Mouse (Mus musculus) lung, postnatal 14 days (tissue): ENCODE data around the gene Tmem130.
"Not testable (repeated sequence)": the region's sequence is repeated elsewhere in the genome, so short reads cannot be mapped to it uniquely, and the experiment has no call there.

ENCODE experiments used
- DNase-seq: peaks from one replicate; pipeline ENCODE4 v3.0.0; 2021

Gene Tmem130

DNA sequence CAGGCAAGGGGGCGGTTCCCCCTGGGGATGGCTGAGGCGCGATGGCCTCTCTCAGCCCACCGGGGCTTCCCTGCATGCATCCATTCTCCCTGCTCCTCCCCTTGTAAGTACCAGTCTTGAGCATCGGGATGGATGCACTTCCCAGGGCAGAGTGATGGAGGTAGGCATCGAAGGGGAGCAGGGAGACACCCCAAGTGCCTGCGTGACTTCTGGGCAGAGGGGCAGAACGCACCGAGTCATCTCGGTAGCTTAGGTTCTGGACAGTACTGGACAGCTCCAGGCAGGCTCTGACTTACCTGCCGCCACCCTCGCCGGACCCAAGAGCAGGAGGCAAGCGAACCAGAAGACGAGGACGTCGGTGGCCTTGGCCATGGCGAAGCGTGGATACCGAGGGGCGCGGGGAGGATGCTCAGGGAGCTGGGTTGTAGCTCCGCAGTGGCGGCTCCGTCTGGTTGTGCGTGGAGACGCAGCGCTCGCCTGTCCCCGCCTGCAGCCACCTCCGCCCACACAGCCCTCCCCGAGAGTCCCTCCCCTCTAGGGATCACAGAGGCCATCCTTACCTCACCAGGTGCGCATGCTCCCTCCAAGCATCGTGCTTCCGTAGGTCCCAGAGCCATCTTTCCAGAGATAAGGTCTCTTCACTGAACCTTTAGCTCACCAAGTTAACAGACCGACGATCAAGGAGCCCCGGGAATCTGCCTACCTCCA is at the start of gene Tmem130:
TSS of gene Tmem130 (minus strand) at position 658 of the 708 bp plus-strand sequence.
- DNase-seq: no peak

DNA sequence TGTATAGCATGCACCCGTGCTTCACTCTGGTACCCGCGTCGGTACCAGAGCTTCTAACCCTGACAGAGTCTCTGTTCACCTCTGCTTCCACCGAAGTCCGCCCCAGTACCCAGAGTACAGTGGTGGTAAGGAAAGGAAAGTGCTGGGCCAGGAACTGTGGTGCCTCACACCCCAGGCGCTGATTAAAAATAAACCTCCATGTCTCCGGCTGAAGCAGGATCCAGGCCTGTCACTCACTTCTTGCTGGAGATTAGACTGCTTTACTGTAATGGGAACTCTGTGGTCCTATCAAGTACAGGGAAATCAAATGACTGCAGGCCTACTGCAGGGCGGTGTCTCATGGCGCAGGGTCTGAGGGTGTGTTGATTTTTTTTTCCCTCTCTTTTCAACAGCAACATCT is 45.3 kb upstream of the Tmem130 start:
- no peak for DNase-seq

DNA sequence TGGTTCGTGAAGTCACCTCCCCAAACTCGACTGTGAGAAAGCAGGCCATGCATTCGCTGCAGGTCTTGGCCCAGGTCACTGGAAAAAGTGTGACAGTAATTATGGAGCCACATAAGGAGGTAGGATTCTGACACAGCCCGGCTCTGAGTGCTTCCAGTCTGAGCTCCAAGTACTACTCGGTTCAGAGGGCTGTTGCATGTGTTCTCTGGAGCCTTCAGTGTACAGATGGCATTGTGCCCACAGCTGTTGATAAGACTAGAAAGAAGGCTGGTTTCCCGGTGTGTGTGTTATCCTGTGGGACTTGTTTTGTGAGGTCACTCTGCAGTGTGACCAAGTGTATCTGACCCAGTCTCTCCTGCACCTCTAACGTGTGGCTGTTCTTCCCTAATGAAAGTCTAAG is 42.6 kb upstream of the Tmem130 start:
- DNase-seq: no peak

DNA sequence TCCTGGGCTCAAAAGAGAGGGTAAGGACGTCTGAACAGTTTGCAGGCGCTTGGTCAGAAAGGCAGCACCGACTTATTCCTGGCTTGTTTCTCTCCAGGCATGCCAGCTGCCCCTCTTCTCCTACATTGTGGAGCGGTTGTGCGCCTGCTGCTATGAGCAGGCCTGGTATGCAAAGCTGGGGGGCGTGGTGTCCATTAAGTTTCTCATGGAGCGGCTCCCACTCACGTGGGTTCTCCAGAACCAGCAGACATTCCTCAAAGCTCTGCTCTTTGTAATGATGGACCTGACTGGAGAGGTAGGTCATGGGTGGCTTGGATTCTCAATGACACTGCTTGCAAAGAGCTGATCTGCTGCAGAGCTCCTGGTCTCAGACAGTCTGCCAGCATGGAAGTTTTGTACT is 41.4 kb upstream of the Tmem130 start:
- no peak for DNase-seq

DNA sequence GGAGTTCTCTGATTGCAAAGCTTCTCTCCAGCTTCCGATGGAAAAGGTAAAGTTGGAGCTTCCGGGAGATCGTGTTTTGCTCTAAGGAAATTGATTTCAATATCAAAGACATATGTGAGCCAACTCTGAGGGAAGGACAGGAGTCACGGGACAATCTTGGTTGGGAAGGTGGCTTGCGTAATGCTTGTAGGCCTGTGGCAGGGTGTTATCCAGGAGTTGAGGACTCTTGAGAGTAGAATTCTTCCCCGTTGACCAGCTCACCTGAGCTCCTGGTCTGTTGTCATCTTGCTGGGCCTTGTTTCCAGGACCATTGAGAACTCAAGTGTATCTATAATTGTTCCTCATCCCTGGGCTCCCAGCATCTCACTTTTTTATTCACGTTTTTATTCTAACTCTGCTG is 35.5 kb upstream of the Tmem130 start:
- no peak for DNase-seq

DNA sequence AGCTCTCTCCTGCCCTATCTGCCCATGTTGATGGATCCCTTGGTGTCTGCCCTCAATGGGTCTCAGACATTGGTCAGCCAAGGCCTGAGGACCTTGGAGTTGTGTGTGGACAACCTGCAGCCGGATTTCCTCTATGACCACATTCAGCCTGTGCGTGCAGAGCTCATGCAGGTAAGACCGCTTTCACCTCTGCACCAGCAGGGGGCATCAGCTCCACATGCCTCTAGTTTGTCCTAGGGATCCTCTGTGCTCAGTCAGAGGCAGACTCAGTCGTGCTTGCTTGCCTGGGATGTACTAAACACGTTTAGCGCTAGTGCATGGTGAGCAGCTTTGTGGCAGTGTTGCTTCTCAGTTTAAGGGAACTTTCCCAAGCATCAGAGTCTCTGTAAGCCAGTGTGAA is 33.1 kb upstream of the Tmem130 start:
- DNase-seq: peak; percentile 13

DNA sequence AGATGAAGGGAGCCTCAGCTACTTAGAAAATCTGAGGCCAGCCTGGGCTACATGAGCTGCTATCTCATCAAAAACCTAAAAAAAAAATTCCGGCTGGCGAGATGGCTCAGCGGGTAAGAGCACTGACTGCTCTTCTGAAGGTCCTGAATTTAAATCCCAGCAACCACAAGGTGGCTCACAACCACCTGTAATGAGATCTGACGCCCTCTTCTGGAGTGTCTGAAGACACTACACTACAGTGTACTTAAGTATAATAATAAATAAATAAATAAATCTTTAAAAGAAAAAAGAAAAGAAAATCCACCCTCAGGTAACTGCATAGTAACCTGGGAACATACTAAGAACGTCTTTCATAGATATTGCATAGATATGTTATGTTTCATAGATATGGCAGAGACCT is 31.8 kb upstream of the Tmem130 start:
- DNase-seq: no peak

DNA sequence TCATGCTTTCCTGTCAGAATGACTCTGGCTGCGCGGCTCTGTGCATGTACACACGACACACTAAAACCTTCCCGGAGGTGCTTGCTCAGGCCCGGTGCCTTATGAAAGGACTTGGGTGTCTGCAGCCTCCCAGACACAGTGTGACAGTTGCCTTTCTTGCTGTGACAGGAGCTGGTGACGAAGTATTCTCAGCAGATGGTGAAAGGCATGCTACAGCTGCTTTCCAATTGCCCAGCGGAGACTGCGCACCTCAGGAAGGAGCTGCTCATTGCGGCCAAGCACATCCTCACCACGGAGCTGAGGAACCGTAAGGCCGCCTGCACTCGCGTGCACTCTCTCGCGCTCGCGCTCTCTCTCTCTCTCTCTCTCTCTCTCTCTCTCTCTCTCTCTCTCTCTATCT is 24.8 kb upstream of the Tmem130 start:
- no peak for DNase-seq

DNA sequence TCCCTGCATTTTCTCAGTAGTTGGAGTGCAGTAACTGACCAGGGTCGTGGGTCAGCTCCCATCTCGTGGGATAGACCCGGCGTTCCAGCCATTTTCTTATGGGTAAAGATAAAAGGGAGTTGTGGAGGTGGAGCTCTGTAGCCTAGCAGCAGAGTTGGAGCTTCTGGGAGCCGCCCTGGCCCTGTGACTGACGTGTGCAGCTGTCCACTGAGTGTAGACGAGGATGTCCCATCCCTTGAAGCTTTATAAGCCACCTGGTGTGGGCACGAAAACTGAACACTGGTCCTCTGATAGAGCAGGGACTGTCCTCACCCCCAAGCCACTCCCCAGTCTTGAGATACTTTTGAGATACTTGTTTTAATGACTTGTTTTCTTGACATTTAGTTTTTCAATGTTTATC is 19.0 kb upstream of the Tmem130 start:
- DNase-seq: no peak

DNA sequence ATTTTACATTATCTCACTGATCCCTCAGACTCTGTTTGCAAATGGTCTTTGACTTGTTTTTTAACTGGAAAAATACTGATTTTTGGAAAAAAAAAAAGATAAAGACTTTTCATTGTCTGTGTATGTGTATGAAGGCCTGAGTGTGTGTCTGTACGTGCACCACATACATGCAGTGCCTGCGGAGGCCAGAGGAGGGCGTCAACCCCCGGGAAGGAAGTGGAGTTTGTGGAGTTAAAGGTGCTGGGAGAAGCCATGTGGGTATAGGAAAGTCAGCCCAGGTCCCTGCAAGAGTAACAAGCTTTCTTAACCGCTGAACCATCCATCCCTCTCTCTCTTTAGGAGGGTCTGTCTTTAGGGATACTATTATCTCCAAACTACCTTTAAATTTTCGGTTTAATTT is 11.6 kb upstream of the Tmem130 start:
- DNase-seq: no peak

DNA sequence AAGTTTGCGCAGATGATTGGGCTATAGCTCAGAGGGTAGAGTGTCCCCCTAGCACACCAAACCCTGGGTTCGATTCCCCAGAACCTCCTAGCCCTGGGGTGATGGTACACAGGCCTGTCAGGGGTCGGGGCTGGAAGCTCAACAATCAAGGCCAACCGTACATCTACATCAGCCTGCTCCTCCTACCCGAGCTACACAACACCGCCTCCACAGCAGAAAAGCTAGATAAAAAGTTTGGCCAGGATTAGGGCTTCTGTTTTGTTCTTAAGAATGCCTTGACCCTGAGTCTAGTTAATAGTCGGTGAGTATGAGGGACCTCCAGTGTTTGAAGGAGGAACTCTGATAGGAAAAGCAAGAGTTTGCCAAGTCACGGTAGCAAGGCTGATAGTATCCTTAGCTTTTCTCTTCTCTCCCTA is 7.5 kb upstream of the Tmem130 start:
- DNase-seq: no peak

DNA sequence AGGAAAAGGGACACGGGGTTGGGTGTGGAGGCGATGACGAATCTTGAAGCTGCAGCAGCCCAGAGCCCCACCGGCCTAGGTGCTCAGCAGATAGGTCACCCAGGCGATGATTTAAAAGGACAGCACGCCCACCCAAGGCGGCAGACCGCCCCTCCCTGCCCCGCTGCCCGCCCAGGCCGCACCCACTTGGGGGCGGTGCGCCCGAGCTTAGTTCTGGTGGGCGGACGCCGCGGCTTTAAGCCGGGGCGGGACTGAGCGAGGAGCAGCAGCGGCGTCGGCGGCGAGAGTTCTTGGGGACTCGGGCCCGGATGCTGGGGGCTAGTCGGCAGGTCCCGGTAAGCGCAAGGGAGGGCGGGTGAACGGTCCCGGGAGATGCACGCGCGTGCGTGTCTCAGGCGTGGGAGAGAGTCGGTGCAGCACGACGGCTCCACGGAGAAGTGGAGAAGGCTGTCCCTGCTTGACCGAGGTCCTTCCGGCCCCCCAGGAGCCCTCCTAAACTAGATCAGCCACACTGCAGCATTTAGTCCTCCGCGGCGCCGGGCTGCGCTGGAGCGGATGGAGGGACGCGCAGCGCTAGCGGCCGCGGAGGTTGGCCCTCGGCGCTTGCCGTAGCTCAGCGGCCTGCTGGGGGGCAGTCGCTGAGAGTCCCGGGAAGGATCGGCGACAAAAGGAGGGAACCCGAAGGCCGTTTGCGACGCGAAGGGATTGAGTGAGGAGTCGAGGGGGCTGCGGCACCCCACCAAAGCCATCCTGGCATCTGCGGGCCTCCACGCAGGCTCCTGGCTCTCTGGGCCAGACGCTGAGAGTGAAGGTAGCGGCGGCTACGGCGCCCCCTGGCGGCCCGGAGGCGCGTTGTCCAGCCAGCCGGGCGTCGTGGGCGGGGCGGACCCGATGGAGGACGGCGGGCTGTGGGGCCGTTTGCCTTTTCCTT is 6.6 kb upstream of the Tmem130 start:
- DNase-seq: peak; percentile 89

DNA sequence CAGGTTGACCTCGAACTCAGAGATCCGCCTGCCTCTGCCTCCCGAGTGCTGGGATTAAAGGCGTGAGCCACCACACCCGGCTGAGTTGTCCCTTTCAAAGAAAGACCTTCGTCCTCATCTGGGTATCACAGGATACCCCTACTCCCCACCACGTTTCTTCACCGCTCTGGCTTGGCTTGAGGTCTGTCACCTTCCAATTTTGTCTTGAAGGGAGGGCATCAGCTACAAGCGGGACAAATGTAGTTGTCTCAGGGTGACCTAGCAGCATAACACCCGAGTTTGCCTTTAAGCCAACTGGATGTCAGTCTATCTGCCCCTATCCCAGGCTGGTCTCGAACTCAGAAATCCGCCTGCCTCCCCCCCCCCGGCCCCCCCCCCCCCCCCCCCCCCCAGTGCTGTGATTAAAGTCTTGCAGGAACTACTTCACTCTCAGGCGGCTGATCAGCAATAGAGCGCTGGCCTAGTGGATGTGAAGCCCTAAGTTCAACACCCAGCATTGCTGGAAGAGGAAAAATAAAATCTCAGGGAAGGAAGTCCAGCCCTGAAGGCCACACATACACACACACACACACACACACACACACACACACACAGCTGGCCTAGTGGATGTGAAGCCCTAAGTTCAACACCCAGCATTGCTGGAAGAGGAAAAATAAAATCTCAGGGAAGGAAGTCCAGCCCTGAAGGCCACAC is 5.6 kb upstream of the Tmem130 start, which contains the start of gene Trrap:
TSS of gene Trrap (plus strand) at position 627 of the 693 bp plus-strand sequence.
- DNase-seq: not testable (repeated sequence)

DNA sequence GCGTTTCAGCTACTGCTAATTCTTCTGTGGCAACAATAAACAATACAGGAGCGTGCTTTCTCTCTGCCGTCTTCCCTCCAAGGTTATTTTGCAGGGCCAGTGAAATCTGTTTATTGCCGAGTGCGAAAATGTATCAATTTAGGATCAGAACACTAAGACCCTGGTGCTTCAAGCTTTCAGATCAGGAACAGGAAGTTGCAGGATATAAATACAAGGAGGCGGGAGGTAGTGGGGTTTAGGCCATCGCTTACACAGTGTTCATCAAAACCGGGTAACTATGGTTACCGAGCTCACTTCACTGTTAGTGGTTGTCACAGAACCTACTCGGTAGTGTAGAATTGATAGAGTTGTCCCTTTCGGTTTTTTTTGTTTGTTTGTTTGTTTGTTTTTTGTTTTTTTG is 5.0 kb upstream of the Tmem130 start:
- no peak for DNase-seq

DNA sequence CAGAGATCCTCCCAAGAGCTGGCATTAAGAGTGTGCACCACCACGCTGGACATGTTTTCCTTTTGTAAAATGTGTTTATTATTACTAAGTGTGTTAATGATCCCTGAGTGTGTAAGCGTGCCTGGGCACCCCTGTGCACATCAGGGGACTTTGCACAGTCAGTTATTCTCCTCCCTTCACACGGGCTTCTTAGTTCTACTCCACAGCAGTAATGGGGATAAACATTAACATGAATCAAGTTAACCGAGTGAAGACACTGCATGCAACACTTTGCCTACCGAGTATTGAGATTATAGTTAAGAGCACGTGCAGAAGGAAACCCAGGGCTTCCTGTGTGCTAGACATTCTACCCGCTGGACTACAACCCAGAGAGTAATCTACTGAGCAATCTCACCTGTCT is 4.4 kb upstream of the Tmem130 start:
- no peak for DNase-seq

DNA sequence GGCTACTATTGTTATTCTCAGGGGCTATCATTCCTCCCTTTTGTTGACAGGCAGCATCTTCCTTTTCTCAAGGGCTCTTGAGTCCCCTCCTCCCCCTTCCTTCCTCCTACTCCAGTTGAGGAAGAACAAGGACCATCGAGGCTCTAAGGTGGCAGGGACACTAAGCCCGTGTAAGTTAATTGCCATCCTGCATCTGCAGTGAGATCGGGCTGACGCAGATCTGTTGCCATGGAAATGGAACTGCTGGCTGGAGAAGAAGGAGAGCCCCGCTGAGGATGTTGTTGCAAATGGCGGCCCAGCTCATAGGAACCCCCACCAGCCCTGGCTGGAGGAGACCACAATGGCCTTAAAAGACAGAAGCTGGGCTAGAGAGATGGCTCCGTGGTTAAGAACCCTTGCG is 3.2 kb downstream of the Tmem130 start:
- DNase-seq: no peak

DNA sequence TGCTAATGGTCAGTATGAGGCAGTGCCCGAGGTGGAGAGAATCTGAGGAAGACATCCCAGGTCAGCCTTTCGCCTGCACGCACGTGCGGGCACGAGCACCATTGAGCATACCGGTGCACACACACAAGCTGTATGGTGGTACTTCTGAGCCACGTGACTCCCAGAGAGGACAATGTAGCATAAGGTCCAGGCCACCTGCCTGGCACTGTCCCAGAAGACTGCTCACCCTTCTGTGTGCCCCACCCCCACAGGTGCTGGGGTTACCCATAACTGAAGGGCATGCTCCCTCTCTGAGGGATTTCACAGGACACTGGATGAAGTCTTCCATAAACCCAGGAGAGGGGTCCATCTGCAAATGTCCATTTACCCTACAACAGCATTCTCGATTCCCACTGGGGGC is 4.2 kb downstream of the Tmem130 start:
- DNase-seq: no peak

DNA sequence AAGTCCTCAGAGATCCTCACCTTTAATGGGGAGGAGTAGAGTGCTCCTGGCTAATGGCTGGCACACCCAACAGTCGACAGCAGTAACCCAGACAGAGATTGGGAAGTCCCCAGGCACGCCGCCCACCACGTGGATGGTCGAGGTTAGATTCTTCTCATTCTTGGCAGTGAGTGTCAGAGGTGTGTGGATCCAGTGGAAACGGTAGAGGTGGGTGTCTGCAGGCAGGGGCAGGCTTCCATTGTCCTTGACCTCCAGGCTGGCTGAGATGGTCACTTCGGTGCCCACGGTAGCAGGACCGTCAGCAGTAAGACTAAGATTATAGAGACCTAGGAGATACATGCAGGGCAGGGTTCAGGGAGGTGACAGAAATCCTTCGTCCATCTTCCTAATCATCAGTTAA is 6.4 kb downstream of the Tmem130 start:
- DNase-seq: no peak

DNA sequence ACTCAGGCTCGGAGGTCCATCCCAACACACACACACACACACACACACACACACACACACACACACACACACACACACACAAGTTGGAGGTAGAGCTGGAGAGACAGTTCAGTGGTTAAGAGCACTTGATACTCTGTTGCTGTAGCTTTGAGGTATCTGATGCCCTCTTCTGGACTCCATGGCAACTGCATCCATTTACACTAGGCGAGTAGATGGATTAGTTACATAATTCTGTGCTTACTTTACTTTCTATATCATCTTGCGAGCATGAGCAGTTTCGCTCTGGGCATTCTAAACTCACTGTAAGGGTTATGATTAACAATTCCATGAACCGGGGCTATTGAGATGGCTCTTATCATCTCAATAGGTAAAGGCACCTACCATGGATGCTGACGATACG is 8.6 kb downstream of the Tmem130 start:
- peak; percentile 57 for DNase-seq

DNA sequence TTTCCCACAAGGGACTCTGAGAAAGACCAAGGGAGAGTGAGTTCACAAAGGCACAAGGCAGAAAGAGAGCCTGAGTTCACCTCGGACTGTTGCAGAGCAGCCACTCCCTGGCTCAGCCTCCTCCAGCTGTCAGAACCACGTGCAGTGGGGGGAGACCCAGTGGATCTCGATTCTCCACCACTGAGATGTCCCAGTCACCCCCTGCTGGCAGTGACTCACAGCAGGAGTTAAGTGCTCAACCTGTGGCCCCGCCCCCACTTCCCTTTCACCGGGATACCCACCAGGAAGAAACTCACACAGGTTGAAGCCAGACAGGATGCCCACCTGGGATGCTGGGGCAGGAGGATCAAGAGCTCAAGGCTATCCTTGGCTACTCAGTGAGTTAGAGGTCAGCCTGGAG is 9.2 kb downstream of the Tmem130 start:
- peak; percentile 8 for DNase-seq

DNA sequence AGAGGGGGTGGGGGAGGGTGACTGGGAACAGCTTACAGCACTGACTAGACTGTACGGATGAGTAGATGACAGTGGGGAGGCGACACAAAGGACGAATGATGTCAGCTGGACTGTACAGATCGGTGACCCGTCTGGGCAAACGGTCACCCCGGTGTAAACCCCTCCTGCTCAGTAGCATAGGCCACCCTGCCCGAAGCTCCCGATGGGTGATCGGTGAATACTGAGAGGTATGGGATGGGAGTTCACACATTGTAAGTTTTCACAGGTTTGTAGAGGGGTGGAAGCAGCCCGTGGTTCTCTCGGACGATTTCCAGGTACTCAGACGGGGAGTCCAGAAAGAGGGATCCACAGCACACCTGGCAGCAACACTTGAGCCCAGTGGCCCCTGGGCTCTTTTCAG is 24.5 kb downstream of the Tmem130 start:
- DNase-seq: no peak

DNA sequence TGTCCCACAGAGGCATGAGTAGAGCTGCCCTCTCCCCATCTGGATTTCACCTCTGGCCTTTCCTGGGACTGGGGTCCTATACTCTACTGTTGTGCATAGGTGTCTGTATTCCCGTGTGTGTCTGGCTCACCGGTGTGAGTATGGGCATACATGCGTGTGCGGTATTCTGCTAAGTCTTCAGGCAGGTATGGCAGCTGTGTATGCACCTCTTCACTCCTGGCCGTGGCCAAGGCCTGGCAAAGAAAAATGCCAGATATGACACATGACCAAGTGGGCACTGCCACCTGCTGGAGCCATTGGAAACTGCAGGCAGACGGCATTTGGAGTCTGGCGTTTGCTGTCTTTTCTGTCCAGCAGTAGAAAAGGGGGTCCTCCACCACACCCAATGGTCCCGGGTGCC is 26.7 kb downstream of the Tmem130 start:
- DNase-seq: peak; percentile 72

DNA sequence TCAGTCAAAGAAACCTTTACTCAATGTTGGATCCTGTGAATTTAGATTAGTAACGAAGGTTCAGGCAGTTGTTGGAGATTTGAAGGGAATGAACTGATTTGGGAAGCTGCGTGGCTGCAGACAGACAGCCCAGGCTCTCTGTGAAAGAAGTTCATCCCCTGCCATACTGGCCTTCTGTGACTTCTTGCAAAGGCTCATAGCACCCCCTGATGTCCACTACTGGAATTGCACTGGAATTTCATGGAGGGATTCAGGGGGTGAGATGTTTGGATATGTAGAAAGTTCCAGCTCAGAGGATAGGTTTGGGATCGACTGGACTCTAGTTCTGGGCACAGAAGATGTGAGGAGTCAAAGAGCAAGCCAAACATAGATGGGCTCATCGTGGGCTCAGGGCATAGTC is 27.7 kb downstream of the Tmem130 start:
- DNase-seq: peak; percentile 62

DNA sequence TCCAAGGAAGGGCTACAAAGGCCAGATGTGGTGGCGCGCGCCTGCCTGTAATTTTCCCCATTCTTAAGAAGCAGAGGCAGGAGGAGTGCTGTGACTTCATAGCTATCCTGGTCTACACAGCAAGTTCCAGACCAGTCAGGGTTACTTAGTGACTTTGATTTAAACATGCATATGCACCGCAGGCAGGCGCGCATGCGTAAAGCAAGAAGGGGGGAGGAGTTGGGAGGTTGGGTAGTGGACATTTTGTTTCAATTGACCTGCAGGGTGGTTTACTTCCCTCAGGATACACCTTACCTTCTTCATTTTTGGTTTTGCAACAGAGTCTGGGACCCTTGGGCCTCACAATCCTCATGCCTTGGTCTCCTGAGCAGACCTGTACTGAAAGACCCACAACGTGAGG is 32.4 kb downstream of the Tmem130 start:
- no peak for DNase-seq
